9 mouse cellular contexts compared by ENCODE assay signal in genomic region chr17:47976061-47976998, GRCm38 (mm10). TPM values are rescaled to one million over a fixed set of nuclear protein-coding genes. Genes with fewer than 3 reads are reported as not detected.
DNase-seq lines count a peak whose midpoint lies in the region; ATAC-seq lines count a peak whose summit lies in the region.
"Had no signal": no experiment of that assay in that cellular context is flagged by ENCODE, and none has a peak within 500 bp of the region (broad histone marks: within the 10 kb centered on the region; RNA-seq: fewer than 3 reads in every experiment).

No protein-coding gene starts in this region.

- 16% methylated on average over 27 of the region's 27 CpGs for WGBS in intestine, embryonic 14.5 days
- 18% methylated on average over 27 of the region's 27 CpGs for WGBS in liver, embryonic 11.5 days
- WGBS in neural tube, embryonic 11.5 days = 5% methylated on average over 27 of the region's 27 CpGs

- DNase-seq in layer of hippocampus, postnatal 10 days (ENCODE audit: low spot score in 2 of 2) = peak; percentile 32 to 47
- DNase-seq in layer of hippocampus, adult 18-20 months (ENCODE audit: low spot score in 2 of 2) = no peak
- peak; percentile 79 for DNase-seq in embryo, embryonic 10.5 days (ENCODE audit: low spot score)
- peak; percentile 69 for DNase-seq in gonadal fat pad, adult 2 months (ENCODE audit: low read depth)
- peak; percentile 77 for DNase-seq in intestine, embryonic 14.5 days (ENCODE audit: low spot score)
- peak; percentile 55 for DNase-seq in liver, embryonic 11.5 days (ENCODE audit: low spot score)
- DNase-seq in neural tube, embryonic 11.5 days (ENCODE audit: low spot score) = peak; percentile 71

- no peaks in the 10 kb centered on the region for H3K9me3 ChIP-seq in intestine, embryonic 14.5 days (ENCODE audit: control insufficient read depth, low read length)
- 0 out of 2 replicates have a peak, but pooled peaks cover 2% of the 10 kb centered on the region for H3K9me3 ChIP-seq in liver, embryonic 11.5 days (ENCODE audit: control insufficient read depth, low read length)
- H3K9me3 ChIP-seq in neural tube, embryonic 11.5 days (ENCODE audit: control insufficient read depth, low read length) = no peaks in the 10 kb centered on the region

- H3K4me2 ChIP-seq in intestine, embryonic 14.5 days (ENCODE audit: low read length) = peak overlapping the region; percentile 60
- peak overlapping the region; percentile 86 for H3K4me2 ChIP-seq in liver, embryonic 11.5 days
- H3K4me2 ChIP-seq in neural tube, embryonic 11.5 days (ENCODE audit: low read depth) = peak overlapping the region; percentile 41

- peak overlapping the region; percentile 22 for H3K4me3 ChIP-seq in intestine, embryonic 14.5 days (ENCODE audit: low read depth, low read length)
- peak overlapping the region; percentile 16; the same call in 1 of the 2 replicates for H3K4me3 ChIP-seq in liver, embryonic 11.5 days (ENCODE audit: low read depth, low read length)
- H3K4me3 ChIP-seq in neural tube, embryonic 11.5 days (ENCODE audit: low read depth, low read length) = peak overlapping the region; percentile 12; the same call in 1 of the 2 replicates

- ATAC-seq in intestine, embryonic 14.5 days (replicated peaks; ENCODE audit: low FRiP score, low TSS enrichment, low read depth) = no peak
- ATAC-seq in liver, embryonic 11.5 days (replicated peaks; ENCODE audit: low FRiP score) = no peak
- ATAC-seq in neural tube, embryonic 11.5 days (ENCODE audit: insufficient read depth, low FRiP score, low TSS enrichment) = peak; percentile 32; the same call in 1 of the 2 replicates
- no peak for ATAC-seq in activated CD4-positive, CD25-positive, alpha-beta regulatory T cell, adult 4 months

- peaks cover 47% of the 10 kb centered on the region for H3K4me1 ChIP-seq in intestine, embryonic 14.5 days (replicated peaks; ENCODE audit: control insufficient read depth, insufficient read depth, low read length)
- H3K4me1 ChIP-seq in liver, embryonic 11.5 days (replicated peaks; ENCODE audit: control insufficient read depth, insufficient read depth, low read length) = peaks cover 30% of the 10 kb centered on the region
- peaks cover 28% of the 10 kb centered on the region for H3K4me1 ChIP-seq in neural tube, embryonic 11.5 days (ENCODE audit: control insufficient read depth, insufficient read depth, low read length)

- no peaks in the 10 kb centered on the region for H3K27me3 ChIP-seq in intestine, embryonic 14.5 days (replicated peaks; ENCODE audit: control insufficient read depth, insufficient read depth, low read length)
- H3K27me3 ChIP-seq in liver, embryonic 11.5 days (replicated peaks; ENCODE audit: control insufficient read depth, insufficient read depth, low read length) = peaks cover 32% of the 10 kb centered on the region
- peaks cover 9% of the 10 kb centered on the region; the same call in 1 of the 2 replicates for H3K27me3 ChIP-seq in neural tube, embryonic 11.5 days (ENCODE audit: control insufficient read depth, insufficient read depth, low read length)

- no peaks in the 10 kb centered on the region for H3K36me3 ChIP-seq in intestine, embryonic 14.5 days (ENCODE audit: control insufficient read depth, insufficient read depth, low read length)
- H3K36me3 ChIP-seq in liver, embryonic 11.5 days (ENCODE audit: control insufficient read depth, insufficient read depth, low read length) = no peaks in the 10 kb centered on the region
- no peaks in the 10 kb centered on the region for H3K36me3 ChIP-seq in neural tube, embryonic 11.5 days (ENCODE audit: control insufficient read depth, insufficient read depth, low read length)

- 0 out of 2 replicates have a peak overlapping the region, but pooled peaks have one; percentile 8 for H3K9ac ChIP-seq in intestine, embryonic 14.5 days (ENCODE audit: low read length)
- no peak overlapping the region for H3K9ac ChIP-seq in liver, embryonic 11.5 days (ENCODE audit: low read depth, low read length)
- peak overlapping the region; percentile 33; the same call in 1 of the 2 replicates for H3K9ac ChIP-seq in neural tube, embryonic 11.5 days (ENCODE audit: low read length)

- peak overlapping the region; percentile 62 for H3K27ac ChIP-seq in intestine, embryonic 14.5 days (ENCODE audit: low read depth)
- peak overlapping the region; percentile 49; the same call in 1 of the 2 replicates for H3K27ac ChIP-seq in liver, embryonic 11.5 days (ENCODE audit: low read depth, low read length)
- H3K27ac ChIP-seq in neural tube, embryonic 11.5 days (ENCODE audit: low read depth, low read length) = peak overlapping the region; percentile 14
- H3K27ac ChIP-seq: macrophage had no signal

RNA-seq across cellular contexts. Expression of gene Foxp4, which starts 51.9 kb away (rescaled TPM):
- 10 to 100 TPM; 51.1 to 57.6 TPM for total RNA-seq in layer of hippocampus, postnatal 10 days (2021)
- 10 to 100 TPM; 49.7 to 56.1 TPM for total RNA-seq in layer of hippocampus, adult 18-20 months (2021)
- 27.9 and 32.3 TPM in 2 replicates for polyA plus RNA-seq in gonadal fat pad, adult 2 months (2012; rRNA removed)
- 30.3 and 32.4 TPM in 2 replicates for polyA plus RNA-seq in intestine, embryonic 14.5 days (2014; fragmentation: Nextera tagmentation; extraction: Ambion mirVana)
- polyA plus RNA-seq in liver, embryonic 11.5 days (2014; fragmentation: Nextera tagmentation; extraction: Ambion mirVana) = 21.3 and 21.6 TPM in 2 replicates
- 34.5 and 35.8 TPM in 2 replicates for polyA plus RNA-seq in neural tube, embryonic 11.5 days (2014; fragmentation: Nextera tagmentation; extraction: Ambion mirVana)
- 1 to 10 TPM; 3.8 to 4.6 TPM for polyA plus RNA-seq in activated CD4-positive, CD25-positive, alpha-beta regulatory T cell, adult 4 months (2017; shearing (Covaris generic))

Comparison
In these comparisons a context has a peak if more than half of its experiments do, and no peak if none do; other contexts are left out.
1. DNase-seq: peak in layer of hippocampus, postnatal 10 days (2 of 2), embryo, embryonic 10.5 days (single experiment), gonadal fat pad, adult 2 months (single experiment), intestine, embryonic 14.5 days (single experiment), liver, embryonic 11.5 days (single experiment) and neural tube, embryonic 11.5 days (single experiment); none in layer of hippocampus, adult 18-20 months (0 of 2).
2. Peak in every context shown above with its lines, with median percentiles within 50 percentile points of each other: H3K27ac ChIP-seq, H3K4me2 ChIP-seq and H3K4me3 ChIP-seq.